Mouse (Mus musculus) liver, embryonic 14 days (tissue): ENCODE data around the gene Mdfic. TPM values are rescaled to one million over a fixed set of nuclear protein-coding genes. Genes with fewer than 3 reads are reported as not detected.

Source experiments
- polyA plus RNA-seq: library from polyadenylated mRNA; depleted of rRNA; stranded (reverse); fragments of >200 nt; gene quantifications from 2 replicates; pipeline ENCODE4 v1.2.3, GENCODE M21; 2012; rRNA removed

The Mdfic gene
- 1.8 and 2.2 TPM in 2 replicates for polyA plus RNA-seq

DNA sequence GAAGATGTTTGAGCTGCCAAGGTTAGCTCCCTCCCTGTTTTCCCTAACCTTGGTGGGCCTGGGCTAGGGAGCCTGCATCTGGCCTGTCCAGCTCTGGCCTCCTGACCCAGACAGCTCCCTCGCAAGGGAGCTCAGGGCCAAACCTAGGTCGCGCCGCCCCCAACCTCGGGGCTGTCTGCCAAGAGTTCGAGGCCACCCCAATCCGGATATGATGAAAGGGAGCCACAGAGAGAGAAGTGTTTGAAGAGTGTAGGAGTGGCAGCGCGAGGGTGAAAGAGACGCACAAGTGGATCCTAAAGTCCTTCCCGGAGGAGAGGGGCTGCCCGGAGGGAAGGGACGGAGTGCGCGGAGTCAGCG lies at the start of gene Mdfic:
TSS of gene Mdfic (plus strand) at position 201 of the 357 bp plus-strand sequence.

